In the genomic region with DNA sequence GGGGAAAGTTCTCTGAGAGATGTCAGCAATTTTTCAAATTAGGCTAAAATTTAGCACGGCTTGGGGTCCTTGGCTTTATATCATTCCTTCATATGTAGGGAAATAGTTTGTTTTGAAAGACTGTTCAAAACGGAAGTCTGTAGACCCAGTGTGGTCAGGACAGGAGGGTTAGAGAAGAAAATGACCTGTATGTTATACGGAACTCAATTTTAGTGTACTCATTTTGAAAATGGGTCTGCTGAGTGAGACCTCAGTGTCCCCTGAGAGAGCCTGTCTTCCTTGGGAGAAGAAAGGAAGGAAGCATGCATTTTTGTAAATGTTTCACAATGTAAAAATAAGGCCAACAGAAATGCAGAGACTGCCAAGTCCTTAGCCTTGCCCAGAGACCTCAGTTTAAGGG, we compare ENCODE assay signal across 25 mouse cellular contexts. TPM values are rescaled to one million over a fixed set of nuclear protein-coding genes. Genes with fewer than 3 reads are reported as not detected.
DNase-seq lines count a peak whose midpoint lies in the region; ATAC-seq and TF ChIP-seq lines count a peak whose summit lies in the region.
"Had no signal": no experiment of that assay in that cellular context is flagged by ENCODE, and none has a peak within 500 bp of the region (broad histone marks: within the 10 kb centered on the region; RNA-seq: fewer than 3 reads in every experiment).

No protein-coding gene starts in this region.

- H3K27me3 ChIP-seq in CH12.LX (replicated peaks) = no peaks in the 10 kb centered on the region
- H3K27me3 ChIP-seq in liver, embryonic 11.5 days (replicated peaks; ENCODE audit: control insufficient read depth, insufficient read depth, low read length) = no peaks in the 10 kb centered on the region
- H3K27me3 ChIP-seq: embryonic facial prominence, embryonic 15.5 days; hindbrain, embryonic 12.5 days; Patski had no signal

- no peak overlapping the region for H3K27ac ChIP-seq in CH12.LX (ENCODE audit: insufficient read depth, low read depth)
- H3K27ac ChIP-seq in liver, embryonic 11.5 days (ENCODE audit: low read depth, low read length) = no peak overlapping the region
- H3K27ac ChIP-seq: embryonic facial prominence, embryonic 15.5 days; forebrain, embryonic 10.5 days; hindbrain, embryonic 12.5 days had no signal

- no peak for TF ChIP-seq POLR2A in CH12.LX (IDR thresholded peaks at IDR 0.05; ENCODE audit: low read depth, low read length)

- peaks cover 4 to 14% of the 10 kb centered on the region in 2 experiments; a peak in 2 of 4 replicates for H3K4me1 ChIP-seq in CH12.LX (ENCODE audit: control insufficient read depth in 1 of 2, insufficient read depth in 2 of 2)
- H3K4me1 ChIP-seq in liver, embryonic 11.5 days (replicated peaks; ENCODE audit: control insufficient read depth, insufficient read depth, low read length) = no peaks in the 10 kb centered on the region
- H3K4me1 ChIP-seq: forebrain, embryonic 10.5 days; hindbrain, embryonic 12.5 days had no signal

- no peaks in the 10 kb centered on the region for H3K79me2 ChIP-seq in CH12.LX (replicated peaks; ENCODE audit: control insufficient read depth, extremely low read depth, insufficient read depth, poor library complexity, severe bottlenecking)

- in situ Hi-C loops in CH12.LX (cut with MboI; ENCODE audit: low pct_ligation_motif_present, low pct_unique_long_range_greater_than_20kb, low sequenced_read_pairs) = no loop called here

- H3K9me3 ChIP-seq in CH12.LX (replicated peaks; ENCODE audit: low read length) = no peaks in the 10 kb centered on the region
- H3K9me3 ChIP-seq in liver, embryonic 11.5 days (ENCODE audit: control insufficient read depth, low read length) = no peaks in the 10 kb centered on the region
- H3K9me3 ChIP-seq: embryonic facial prominence, embryonic 15.5 days; forebrain, embryonic 10.5 days; hindbrain, embryonic 12.5 days had no signal

- no peaks in the 10 kb centered on the region for H3K36me3 ChIP-seq in CH12.LX (replicated peaks in 1 of 2; ENCODE audit: control insufficient read depth in 1 of 2, insufficient read depth in 1 of 2, low read length in 1 of 2)
- H3K36me3 ChIP-seq in liver, embryonic 11.5 days (ENCODE audit: control insufficient read depth, insufficient read depth, low read length) = no peaks in the 10 kb centered on the region
- H3K36me3 ChIP-seq: embryonic facial prominence, embryonic 15.5 days; forebrain, embryonic 10.5 days; hindbrain, embryonic 12.5 days had no signal

- no peak for TF ChIP-seq RAD21 in CH12.LX (IDR thresholded peaks at IDR 0.05; ENCODE audit: low read depth, low read length)

- no peak overlapping the region for H3K4me2 ChIP-seq in CH12.LX (ENCODE audit: insufficient read depth, low read depth, poor library complexity, severe bottlenecking)
- H3K4me2 ChIP-seq in liver, embryonic 11.5 days = no peak overlapping the region
- H3K4me2 ChIP-seq: embryonic facial prominence, embryonic 15.5 days; hindbrain, embryonic 12.5 days had no signal

- TF ChIP-seq CTCF in CH12.LX (conservative IDR thresholded peaks at IDR 0.05 in 1 of 2, IDR thresholded peaks at IDR 0.05 in 1 of 2; ENCODE audit: low read depth in 2 of 2, low read length in 2 of 2) = no peak

- H3K4me3 ChIP-seq in CH12.LX (replicated peaks in 1 of 3; ENCODE audit: low read depth in 2 of 3, low read length in 2 of 3, poor library complexity in 1 of 3) = no peak overlapping the region
- H3K4me3 ChIP-seq in liver, embryonic 11.5 days (ENCODE audit: low read depth, low read length) = no peak overlapping the region
- H3K4me3 ChIP-seq: embryonic facial prominence, embryonic 15.5 days; erythroblast, embryonic 14.5 days; forebrain, embryonic 10.5 days; gastrocnemius, adult 2 months; hindbrain, embryonic 12.5 days had no signal

- no peak for DNase-seq in CH12.LX (ENCODE audit: extremely low read depth)
- DNase-seq in adipocyte (ENCODE audit: low spot score) = peak; percentile 53
- no peak for DNase-seq in embryo, embryonic 11 days
- DNase-seq in liver, embryonic 11.5 days (ENCODE audit: low spot score) = no peak
- no peak for DNase-seq in adrenal gland, postnatal 36 days
- DNase-seq: adrenal gland, adult 2 months; B cell, adult 2 months; cerebellum, adult 18-20 months; cerebellum, adult 9-11 months; cerebellum, postnatal 36 days; gastrocnemius, adult 2 months; gastrocnemius, postnatal 25 days; heart, adult 11 months; kidney, adult 11 months had no signal

- peak; percentile 62 to 63; a peak in 3 of 4 replicates for ATAC-seq in hematopoietic stem cell, adult 5-6 weeks (replicated peaks in 1 of 2; ENCODE audit: insufficient read depth in 1 of 2, low FRiP score in 2 of 2, low TSS enrichment in 1 of 2, low read depth in 1 of 2, poor library complexity in 2 of 2, severe bottlenecking in 2 of 2)
- no peak for ATAC-seq in liver, embryonic 11.5 days (replicated peaks; ENCODE audit: low FRiP score)
- ATAC-seq: activated CD4-positive, CD25-positive, alpha-beta regulatory T cell, adult 4 months; CD4-positive, CD25-positive, alpha-beta regulatory T cell, adult 4 months; forebrain, embryonic 14.5 days; hindbrain, embryonic 16.5 days; inflammation-experienced regulatory T-cells, adult 6 months; Patski had no signal

- no peak overlapping the region for H3K9ac ChIP-seq in CH12.LX (ENCODE audit: insufficient read depth, low read depth)
- no peak overlapping the region for H3K9ac ChIP-seq in liver, embryonic 11.5 days (ENCODE audit: low read depth, low read length)
- H3K9ac ChIP-seq: embryonic facial prominence, embryonic 15.5 days; hindbrain, embryonic 12.5 days had no signal

- WGBS in liver, embryonic 11.5 days = 66% methylated on average over 3 of the region's 3 CpGs

- dilution Hi-C loops in CH12.LX (cut with MboI; ENCODE audit: extremely low pct_ligation_motif_present, extremely low pct_unique_long_range_greater_than_20kb, low sequenced_read_pairs) = no loop called here

- TF ChIP-seq EP300 in CH12.LX (IDR thresholded peaks at IDR 0.05; ENCODE audit: low read length) = peak; percentile 60

TF ChIP-seq in CH12.LX, 34 proteins besides CTCF, POLR2A, EP300 and RAD21:
- TF ChIP-seq JUND (conservative IDR thresholded peaks at IDR 0.05; ENCODE audit: low read depth, low read length) = 0 out of 2 replicates have a peak, but pooled peaks have one; percentile 33
- TF ChIP-seq ZKSCAN1 (IDR thresholded peaks at IDR 0.05; ENCODE audit: borderline replicate concordance, low read depth, low read length) = no peak
- peak; percentile 61 for TF ChIP-seq IRF4 (IDR thresholded peaks at IDR 0.05; ENCODE audit: low read depth, low read length)
- peak; percentile 56; the same call in 1 of the 2 replicates for TF ChIP-seq BHLHE40 (IDR thresholded peaks at IDR 0.05; ENCODE audit: low read depth, low read length)
- no peak for TF ChIP-seq ZNF384 (IDR thresholded peaks at IDR 0.05; ENCODE audit: low read depth, low read length)
- TF ChIP-seq ETS1 (conservative IDR thresholded peaks at IDR 0.05; ENCODE audit: low read depth, low read length) = 0 out of 2 replicates have a peak, but pooled peaks have one; percentile 16

RNA-seq across cellular contexts. Expression of a gene that starts 38.6 kb away (rescaled TPM):
- total RNA-seq in CH12.LX (2012; rRNA removed) (3.2 and 3.3 TPM in 2 replicates), CH12.LX (2014; rRNA removed) (4.2 and 4.3 TPM in 2 replicates)
- polyA plus RNA-seq in CH12.LX (2012; ENCODE audit: insufficient read length, low read depth) = 3.0 and 3.3 TPM in 2 replicates
- total RNA-seq in hematopoietic stem cell, adult 5-6 weeks (2017) = 95.5 and 114 TPM in 2 replicates
- polyA plus RNA-seq in liver, embryonic 11.5 days (2014; fragmentation: Nextera tagmentation; extraction: Ambion mirVana) = 17.1 and 17.9 TPM in 2 replicates
- total RNA-seq in adrenal gland, postnatal 36 days (2021) = 10 to 100 TPM; 28.3 to 41.6 TPM

Comparison
In these comparisons a context has a peak if more than half of its experiments do, and no peak if none do; other contexts are left out.
1. RNA of a gene that starts 38.6 kb away (total RNA-seq): 95.5 to 114 TPM in hematopoietic stem cell, adult 5-6 weeks and 28.3 to 41.6 TPM in adrenal gland, postnatal 36 days; 3.2 to 4.3 TPM in CH12.LX; every median in the first group is over 4 times any median in the second.